Mouse (Mus musculus) kidney, postnatal 0 days (tissue): Measurements from ENCODE around the gene Acoxl. TPM values are rescaled to one million over a fixed set of nuclear protein-coding genes. Genes with fewer than 3 reads are reported as not detected.

Experiments used
- ATAC-seq: fragments of 200-750 bp; cut with Nextera tagmentation; replicated peaks from 2 replicates; pipeline ENCODE4 v1.8.0; 2017; ENCODE audit warnings: low read depth, moderate number of reproducible peaks, moderate TSS enrichment, moderate library complexity; ENCODE audit not compliant: low FRiP score
- DNase-seq: peaks from one replicate; pipeline ENCODE4 v3.0.0-alpha.2; 2016; ENCODE audit warnings: low spot score
- H3K27ac ChIP-seq: fragments of 300-500 bp; sonication (generic); 2 replicates; pipeline ENCODE4 v1.5.1; 2014; ENCODE audit warnings: mild to moderate bottlenecking
- H3K27me3 ChIP-seq: fragments of 300-500 bp; sonication (generic); 2 replicates; pipeline ENCODE4 v1.6.1; 2014; ENCODE audit warnings: low read length, mixed read lengths; ENCODE audit not compliant: insufficient read depth
- H3K36me3 ChIP-seq: fragments of 300-500 bp; sonication (generic); 2 replicates; pipeline ENCODE4 v1.6.1; 2014; ENCODE audit warnings: low read length, mixed read lengths; ENCODE audit not compliant: insufficient read depth
- H3K4me1 ChIP-seq: fragments of 300-500 bp; sonication (generic); replicated peaks from 2 replicates; pipeline ENCODE4 v1.6.1; 2014; ENCODE audit warnings: antibody characterized with exemption, low read length, mixed read lengths; ENCODE audit not compliant: insufficient read depth
- H3K4me2 ChIP-seq: fragments of 300-500 bp; sonication (generic); 2 replicates; pipeline ENCODE4 v1.6.1; 2014; ENCODE audit warnings: mild to moderate bottlenecking, low read length, moderate library complexity, mixed read lengths
- H3K4me3 ChIP-seq: fragments of 300-500 bp; sonication (generic); replicated peaks from 2 replicates; pipeline ENCODE4 v1.5.1; 2014; ENCODE audit warnings: low read depth, low read length
- H3K9ac ChIP-seq: fragments of 300-500 bp; sonication (generic); 2 replicates; pipeline ENCODE4 v1.6.1; 2014; ENCODE audit warnings: low read depth, low read length
- H3K9me3 ChIP-seq: fragments of 300-500 bp; sonication (generic); replicated peaks from 2 replicates; pipeline ENCODE4 v1.6.1; 2016; ENCODE audit warnings: low read length, inconsistent platforms, mixed read lengths
- CTCF ChIP-seq: IDR thresholded peaks from 2 replicates; pipeline ENCODE4 v1.5.1; 2016; ENCODE audit warnings: antibody characterized with exemption, low read depth, mild to moderate bottlenecking, moderate library complexity
- WGBS: fragments of 180-500 bp; shearing (Covaris S2); extraction: QIAGEN DNeasy Blood & Tissue Kit; methylation state at CpG from one replicate; pipeline ENCODE4 v1.1.7; 2014; 5-methylcytosine and 5-hydroxymethylcytosine counted together
- polyA plus RNA-seq: library from polyadenylated mRNA; unstranded; fragments of >200 nt; fragmentation: Nextera tagmentation; extraction: Ambion mirVana; gene quantifications from 2 replicates; pipeline ENCODE4 v1.2.1, GENCODE M21; 2015

Acoxl gene
- polyA plus RNA-seq, 1 experiment from 2014 or later, result 0.61 TPM

- no peak overlapping the region for H3K4me3 ChIP-seq
- DNase-seq (peak; percentile 24), ATAC-seq (no peak)
- H3K4me2 ChIP-seq, result no peak overlapping the region
- H3K36me3 ChIP-seq, result no peaks in the 10 kb centered on the region
- WGBS, result 49% methylated on average over 4 of the region's 4 CpGs
- no peaks in the 10 kb centered on the region for H3K27me3 ChIP-seq
- no peak overlapping the region for H3K9ac ChIP-seq
- no peak overlapping the region for H3K27ac ChIP-seq
- no peaks in the 10 kb centered on the region for H3K9me3 ChIP-seq
- H3K4me1 ChIP-seq, result peaks cover 13% of the 10 kb centered on the region; the same call in 1 of the 2 replicates
- TF ChIP-seq CTCF, result no peak
Measured at GRCm38 (mm10) chr2:127928871-127929270, 90.2 kb downstream of the Acoxl start.

- no peaks in the 10 kb centered on the region for H3K36me3 ChIP-seq
- no peak overlapping the region for H3K4me3 ChIP-seq
- no peak for TF ChIP-seq CTCF
- DNase-seq, result no peak
- no peak overlapping the region for H3K9ac ChIP-seq
- H3K27ac ChIP-seq, result no peak overlapping the region
- no peaks in the 10 kb centered on the region for H3K9me3 ChIP-seq
- 64% methylated on average over 6 of the region's 6 CpGs for WGBS
- no peaks in the 10 kb centered on the region for H3K27me3 ChIP-seq
- H3K4me2 ChIP-seq, result no peak overlapping the region
- ATAC-seq, result no peak
- peaks cover 13% of the 10 kb centered on the region; the same call in 1 of the 2 replicates for H3K4me1 ChIP-seq
Measured at GRCm38 (mm10) chr2:127929939-127930715, 91.5 kb downstream of the Acoxl start.

GRCm38 (mm10) chr2:127931576-127931975 lies 92.9 kb downstream of the Acoxl start:
- Histone ChIP-seq H3K4me2 (no peak overlapping the region), H3K4me1 (peaks cover 13% of the 10 kb centered on the region; the same call in 1 of the 2 replicates), H3K4me3 (no peak overlapping the region), H3K27me3 (no peaks in the 10 kb centered on the region), H3K27ac (no peak overlapping the region), H3K9ac (no peak overlapping the region), H3K9me3 (no peaks in the 10 kb centered on the region), H3K36me3 (no peaks in the 10 kb centered on the region)
- no peak for ATAC-seq
- 81% methylated on average over 4 of the region's 4 CpGs for WGBS
- no peak for DNase-seq
- TF ChIP-seq CTCF, result no peak

- Histone ChIP-seq H3K36me3 (no peaks in the 10 kb centered on the region), H3K4me2 (no peak overlapping the region), H3K4me1 (0 out of 2 replicates have a peak, but pooled peaks cover 4% of the 10 kb centered on the region), H3K27ac (no peak overlapping the region), H3K9ac (no peak overlapping the region), H3K9me3 (no peaks in the 10 kb centered on the region), H3K27me3 (no peaks in the 10 kb centered on the region), H3K4me3 (no peak overlapping the region)
- ATAC-seq (no peak), DNase-seq (no peak)
- TF ChIP-seq CTCF, result no peak
- WGBS, result 83% methylated on average over 3 of the region's 3 CpGs
Measured at GRCm38 (mm10) chr2:127933531-127933931, 94.9 kb downstream of the Acoxl start.

GRCm38 (mm10) chr2:127937079-127937478 lies 98.4 kb downstream of the Acoxl start:
- no peak overlapping the region for H3K9ac ChIP-seq
- H3K4me3 ChIP-seq, result no peak overlapping the region
- H3K9me3 ChIP-seq, result no peaks in the 10 kb centered on the region
- H3K4me1 ChIP-seq, result no peaks in the 10 kb centered on the region
- H3K27me3 ChIP-seq, result no peaks in the 10 kb centered on the region
- no peak overlapping the region for H3K27ac ChIP-seq
- no peak for ATAC-seq
- H3K36me3 ChIP-seq, result no peaks in the 10 kb centered on the region
- 90% methylated on average over 3 of the region's 3 CpGs for WGBS
- TF ChIP-seq CTCF, result peak; percentile 48
- no peak for DNase-seq
- no peak overlapping the region for H3K4me2 ChIP-seq

GRCm38 (mm10) chr2:127939206-127939605 lies 100.5 kb downstream of the Acoxl start:
- H3K36me3 ChIP-seq, result no peaks in the 10 kb centered on the region
- H3K4me2 ChIP-seq, result no peak overlapping the region
- DNase-seq (no peak), ATAC-seq (no peak)
- no peak overlapping the region for H3K27ac ChIP-seq
- TF ChIP-seq CTCF, result no peak
- no peak overlapping the region for H3K9ac ChIP-seq
- no peak overlapping the region for H3K4me3 ChIP-seq
- WGBS, result 97% methylated on average over 2 of the region's 2 CpGs
- no peaks in the 10 kb centered on the region for H3K27me3 ChIP-seq
- H3K4me1 ChIP-seq, result no peaks in the 10 kb centered on the region
- no peaks in the 10 kb centered on the region for H3K9me3 ChIP-seq

- no peak for ATAC-seq
- no peaks in the 10 kb centered on the region for H3K36me3 ChIP-seq
- TF ChIP-seq CTCF, result no peak
- H3K27me3 ChIP-seq, result no peaks in the 10 kb centered on the region
- H3K9me3 ChIP-seq, result no peaks in the 10 kb centered on the region
- peak; percentile 50 for DNase-seq
- no peak overlapping the region for H3K4me3 ChIP-seq
- no peak overlapping the region for H3K9ac ChIP-seq
- no peaks in the 10 kb centered on the region for H3K4me1 ChIP-seq
- H3K4me2 ChIP-seq, result 0 out of 2 replicates have a peak overlapping the region, but pooled peaks have one; percentile 21
- 10% methylated on average over 6 of the region's 6 CpGs for WGBS
- no peak overlapping the region for H3K27ac ChIP-seq
Measured at GRCm38 (mm10) chr2:127960579-127960978, 121.9 kb downstream of the Acoxl start.
